Mouse (Mus musculus): Measurements from ENCODE around the gene Slc26a1. TPM values are rescaled to one million over a fixed set of nuclear protein-coding genes. Genes with fewer than 3 reads are reported as not detected.

Slc26a1 gene
- polyA plus RNA-seq, 1 experiment from 2014 or later, result 1.5 TPM

DNA sequence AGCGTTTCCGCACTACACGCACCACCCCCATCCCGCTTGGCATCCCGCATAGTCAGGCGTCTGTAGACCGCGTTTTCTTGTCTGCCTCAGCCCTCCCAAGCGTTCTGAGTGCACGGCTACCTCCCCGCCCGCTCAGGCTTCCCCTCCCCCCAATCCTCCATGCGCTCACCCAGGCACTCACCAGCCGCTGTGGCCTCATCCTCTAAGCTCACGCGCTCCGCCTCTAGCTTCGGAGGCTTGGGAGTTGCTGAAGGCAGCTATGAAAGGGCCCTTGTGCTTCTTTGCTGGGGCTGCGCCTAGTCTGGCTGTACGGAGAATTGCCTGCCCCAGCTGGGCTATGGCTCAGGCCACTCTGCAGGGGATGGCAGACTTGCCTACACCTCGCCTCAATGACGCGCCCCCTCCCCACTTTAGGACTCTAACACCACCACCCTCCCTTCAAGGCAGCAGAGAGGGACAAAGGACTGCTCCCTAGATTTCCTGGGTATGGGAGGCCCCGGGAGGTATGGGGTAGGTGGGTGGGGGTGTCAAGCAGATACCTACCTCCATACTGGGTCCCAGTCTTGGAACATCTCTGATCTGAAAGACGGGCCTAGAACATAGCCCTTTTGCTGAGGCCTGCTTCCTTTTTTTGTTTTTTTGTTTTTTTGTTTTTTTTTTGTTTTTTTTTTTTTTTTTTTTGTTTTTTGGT is 2.4 kb upstream of the Slc26a1 start:
- WGBS, result 4% methylated on average over 25 of the region's 25 CpGs
- Histone ChIP-seq H3K4me3 (ENCODE audit: low read length) (peak overlapping the region; percentile 27), H3K9ac (ENCODE audit: low read depth, low read length) (peak overlapping the region; percentile 44; the same call in 1 of the 2 replicates), H3K4me1 (ENCODE audit: control insufficient read depth, insufficient read depth, low read length) (peaks cover 2% of the 10 kb centered on the region; the same call in 1 of the 2 replicates), H3K9me3 (ENCODE audit: control insufficient read depth, low read length) (no peaks in the 10 kb centered on the region), H3K27ac (ENCODE audit: low read depth, low read length) (peak overlapping the region; percentile 56; the same call in 1 of the 2 replicates), H3K36me3 (ENCODE audit: control insufficient read depth, insufficient read depth, low read length) (no peaks in the 10 kb centered on the region), H3K27me3 (ENCODE audit: control insufficient read depth, insufficient read depth, low read length) (no peaks in the 10 kb centered on the region), H3K4me2 (replicated peaks; ENCODE audit: low read depth, low read length) (peak overlapping the region; percentile 59)
- peak; percentile 86 for ATAC-seq (ENCODE audit: low FRiP score, low TSS enrichment)

DNA sequence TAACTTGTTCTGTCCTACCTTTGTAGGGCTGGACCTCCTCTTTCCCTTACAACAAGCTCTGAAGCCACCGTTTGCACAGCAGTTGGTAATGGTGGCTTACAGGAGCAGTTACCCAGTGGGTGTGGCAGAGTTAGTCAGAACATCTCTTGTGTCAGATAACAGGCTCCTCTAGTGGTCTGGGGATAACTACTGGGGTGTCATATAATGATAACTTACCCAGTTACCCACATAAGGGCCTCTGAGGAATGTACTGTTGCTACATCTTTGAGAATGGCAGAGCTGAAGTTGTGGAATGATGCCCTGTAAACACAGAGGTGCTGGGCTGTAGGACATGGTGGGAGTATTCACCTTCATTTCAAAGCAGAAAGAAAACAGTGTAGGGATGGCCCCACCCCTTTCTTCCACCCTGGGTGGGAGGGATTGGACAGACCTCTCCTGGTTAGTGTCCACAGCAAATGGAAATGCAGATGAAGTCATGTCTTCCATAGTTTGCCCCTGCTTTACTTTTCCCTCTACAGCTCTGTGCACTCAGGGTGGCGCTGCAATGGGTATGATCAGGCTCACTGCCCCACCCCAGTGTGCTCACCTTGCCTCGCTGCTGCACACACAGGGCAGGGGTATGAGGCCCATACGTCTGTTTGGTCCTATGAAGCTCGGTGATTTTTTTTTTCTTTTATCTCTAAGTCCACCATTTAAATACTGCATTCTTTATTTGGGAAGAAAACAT is 1.6 kb upstream of the Slc26a1 start:
- WGBS, result 8% methylated on average over 5 of the region's 5 CpGs
- H3K27ac ChIP-seq (ENCODE audit: low read depth, low read length), result peak overlapping the region; percentile 32; the same call in 1 of the 2 replicates

DNA sequence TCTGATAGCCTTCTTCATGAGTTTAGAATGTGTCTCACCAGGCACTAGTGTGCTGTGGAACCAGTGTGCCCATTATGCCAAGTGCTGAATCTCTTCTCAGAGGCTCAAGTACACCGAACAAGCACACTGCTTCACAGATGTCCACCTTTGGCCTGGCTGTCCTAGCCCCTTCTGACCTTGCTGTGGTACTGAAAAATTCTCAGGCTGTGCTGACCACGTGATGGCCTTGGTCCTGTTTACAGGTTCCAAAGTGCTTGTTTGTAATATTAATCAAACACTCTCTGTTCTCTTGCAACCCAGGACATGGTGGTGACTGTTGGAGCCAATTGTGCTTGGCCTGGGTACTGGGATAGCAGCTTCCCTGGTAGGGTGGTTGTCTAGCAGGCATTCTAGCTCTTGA is 745 bp downstream of the Slc26a1 start:
- H3K27me3 ChIP-seq (ENCODE audit: control insufficient read depth, insufficient read depth, low read length), result no peaks in the 10 kb centered on the region
- no peak overlapping the region for H3K4me3 ChIP-seq (ENCODE audit: low read length)
- no peak overlapping the region for H3K27ac ChIP-seq (ENCODE audit: low read depth, low read length)
- H3K4me1 ChIP-seq (ENCODE audit: control insufficient read depth, insufficient read depth, low read length), result peaks cover 2% of the 10 kb centered on the region; the same call in 1 of the 2 replicates
- no peak overlapping the region for H3K9ac ChIP-seq (ENCODE audit: low read depth, low read length)
- no peaks in the 10 kb centered on the region for H3K9me3 ChIP-seq (ENCODE audit: control insufficient read depth, low read length)
- no peak overlapping the region for H3K4me2 ChIP-seq (replicated peaks; ENCODE audit: low read depth, low read length)
- WGBS, result 77% methylated on average over 2 of the region's 2 CpGs
- 0 out of 2 replicates have a peak, but pooled peaks cover 4% of the 10 kb centered on the region for H3K36me3 ChIP-seq (ENCODE audit: control insufficient read depth, insufficient read depth, low read length)
- ATAC-seq (ENCODE audit: low FRiP score, low TSS enrichment), result no peak

More for the DNA sequence above, 1.6 kb upstream of the Slc26a1 start:
- Histone ChIP-seq H3K4me3 (ENCODE audit: low read length) (peak overlapping the region; percentile 27), H3K9ac (ENCODE audit: low read depth, low read length) (peak overlapping the region; percentile 44; the same call in 1 of the 2 replicates), H3K4me1 (ENCODE audit: control insufficient read depth, insufficient read depth, low read length) (peaks cover 2% of the 10 kb centered on the region; the same call in 1 of the 2 replicates), H3K9me3 (ENCODE audit: control insufficient read depth, low read length) (no peaks in the 10 kb centered on the region), H3K36me3 (ENCODE audit: control insufficient read depth, insufficient read depth, low read length) (0 out of 2 replicates have a peak, but pooled peaks cover 4% of the 10 kb centered on the region), H3K4me2 (replicated peaks; ENCODE audit: low read depth, low read length) (peak overlapping the region; percentile 59), H3K27me3 (ENCODE audit: control insufficient read depth, insufficient read depth, low read length) (no peaks in the 10 kb centered on the region)
- peak; percentile 16 for ATAC-seq (ENCODE audit: low FRiP score, low TSS enrichment)

- Histone ChIP-seq H3K9ac (ENCODE audit: low read depth, low read length) (no peak overlapping the region), H3K27me3 (ENCODE audit: control insufficient read depth, insufficient read depth, low read length) (peaks cover 3% of the 10 kb centered on the region; the same call in 1 of the 2 replicates)
Observed at GRCm38 (mm10) chr5:108671757-108672156, 3.6 kb downstream of the Slc26a1 start.

DNA sequence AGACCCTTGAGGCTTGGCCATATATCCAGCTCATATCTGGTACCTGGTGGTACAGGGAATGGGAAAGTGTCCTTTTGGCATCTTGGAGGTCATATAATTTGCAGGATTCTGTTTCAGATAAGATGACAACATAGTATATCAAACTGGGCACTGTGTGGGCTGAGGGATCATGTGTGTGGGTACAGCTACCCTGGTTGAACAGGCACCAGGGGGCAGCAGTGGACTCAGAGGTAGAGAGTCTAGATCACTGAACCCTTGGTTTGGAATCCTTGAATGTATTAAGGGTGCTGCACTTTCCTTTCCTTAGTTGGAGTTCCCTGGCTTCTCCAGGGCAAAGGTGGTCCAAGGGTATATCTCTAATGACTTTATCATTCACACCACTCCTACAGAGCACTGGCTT is 4.6 kb downstream of the Slc26a1 start:
- 0 out of 2 replicates have a peak, but pooled peaks cover 4% of the 10 kb centered on the region for H3K36me3 ChIP-seq (ENCODE audit: control insufficient read depth, insufficient read depth, low read length)
- H3K4me3 ChIP-seq (ENCODE audit: low read length), result no peak overlapping the region
- H3K27ac ChIP-seq (ENCODE audit: low read depth, low read length), result no peak overlapping the region
- H3K9me3 ChIP-seq (ENCODE audit: control insufficient read depth, low read length), result no peaks in the 10 kb centered on the region
- no peak overlapping the region for H3K4me2 ChIP-seq (replicated peaks; ENCODE audit: low read depth, low read length)
- no peak overlapping the region for H3K9ac ChIP-seq (ENCODE audit: low read depth, low read length)
- 0 out of 2 replicates have a peak, but pooled peaks have one; percentile 16 for ATAC-seq (ENCODE audit: low FRiP score, low TSS enrichment)
- 0 out of 2 replicates have a peak, but pooled peaks cover 4% of the 10 kb centered on the region for H3K4me1 ChIP-seq (ENCODE audit: control insufficient read depth, insufficient read depth, low read length)
- H3K27me3 ChIP-seq (ENCODE audit: control insufficient read depth, insufficient read depth, low read length), result peaks cover 3% of the 10 kb centered on the region; the same call in 1 of the 2 replicates

More at GRCm38 (mm10) chr5:108671757-108672156, 3.6 kb downstream of the Slc26a1 start:
- H3K4me3 ChIP-seq (ENCODE audit: low read length), result no peak overlapping the region
- no peak overlapping the region for H3K27ac ChIP-seq (ENCODE audit: low read depth, low read length)
- 94% methylated on average over 12 of the region's 12 CpGs for WGBS
- 0 out of 2 replicates have a peak, but pooled peaks cover 4% of the 10 kb centered on the region for H3K36me3 ChIP-seq (ENCODE audit: control insufficient read depth, insufficient read depth, low read length)
- no peaks in the 10 kb centered on the region for H3K9me3 ChIP-seq (ENCODE audit: control insufficient read depth, low read length)
- H3K4me2 ChIP-seq (replicated peaks; ENCODE audit: low read depth, low read length), result no peak overlapping the region
- no peak for ATAC-seq (ENCODE audit: low FRiP score, low TSS enrichment)
- 0 out of 2 replicates have a peak, but pooled peaks cover 4% of the 10 kb centered on the region for H3K4me1 ChIP-seq (ENCODE audit: control insufficient read depth, insufficient read depth, low read length)

DNA sequence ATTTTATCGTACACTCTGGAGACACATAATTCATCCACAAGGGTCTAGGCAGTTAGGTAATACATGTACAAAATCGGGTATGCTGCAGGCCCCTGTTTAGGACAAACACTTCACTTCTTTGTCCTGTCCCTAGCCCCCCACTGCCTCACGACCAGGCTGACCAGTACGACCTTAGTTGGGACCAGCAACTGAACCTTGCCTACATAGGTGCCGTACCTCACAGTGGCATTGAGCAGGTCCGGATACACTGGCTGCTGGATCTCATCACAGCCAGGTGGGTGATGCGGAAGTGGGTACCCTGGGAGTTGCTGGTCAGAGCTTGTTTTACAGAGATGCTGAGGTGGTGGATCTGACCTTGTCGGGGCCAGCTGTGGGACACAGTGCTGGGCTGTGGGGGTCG is 5.4 kb downstream of the Slc26a1 start:
- no peak; the same call in 1 of the 2 replicates for ATAC-seq (ENCODE audit: low FRiP score, low TSS enrichment)

GRCm38 (mm10) chr5:108668977-108669936 is 6.1 kb downstream of the Slc26a1 start, which contains the start of gene Dgkq:
Gene Dgkq, minus strand, starts transcription at chr5:108669672.
- H3K9me3 ChIP-seq (ENCODE audit: control insufficient read depth, low read length), result no peaks in the 10 kb centered on the region
- peaks cover 3% of the 10 kb centered on the region; the same call in 1 of the 2 replicates for H3K27me3 ChIP-seq (ENCODE audit: control insufficient read depth, insufficient read depth, low read length)
- WGBS, result 6% methylated on average over 43 of the region's 43 CpGs
- ATAC-seq (ENCODE audit: low FRiP score, low TSS enrichment), result peak; percentile 89
- H3K36me3 ChIP-seq (ENCODE audit: control insufficient read depth, insufficient read depth, low read length), result 0 out of 2 replicates have a peak, but pooled peaks cover 4% of the 10 kb centered on the region
- H3K27ac ChIP-seq (ENCODE audit: low read depth, low read length), result peak within 1 kb of the TSS; percentile 73
- H3K9ac ChIP-seq (ENCODE audit: low read depth, low read length), result peak within 1 kb of the TSS; percentile 71
- peak within 1 kb of the TSS; percentile 78 for H3K4me2 ChIP-seq (replicated peaks; ENCODE audit: low read depth, low read length)
- peak within 1 kb of the TSS; percentile 57 for H3K4me3 ChIP-seq (ENCODE audit: low read length)
- H3K4me1 ChIP-seq (ENCODE audit: control insufficient read depth, insufficient read depth, low read length), result 0 out of 2 replicates have a peak, but pooled peaks cover 4% of the 10 kb centered on the region

More for the DNA sequence above, 5.4 kb downstream of the Slc26a1 start:
- Histone ChIP-seq H3K36me3 (ENCODE audit: control insufficient read depth, insufficient read depth, low read length) (0 out of 2 replicates have a peak, but pooled peaks cover 4% of the 10 kb centered on the region), H3K4me3 (ENCODE audit: low read length) (peak overlapping the region; percentile 57), H3K4me2 (replicated peaks; ENCODE audit: low read depth, low read length) (peak overlapping the region; percentile 78), H3K27ac (ENCODE audit: low read depth, low read length) (no peak overlapping the region), H3K9me3 (ENCODE audit: control insufficient read depth, low read length) (no peaks in the 10 kb centered on the region), H3K4me1 (ENCODE audit: control insufficient read depth, insufficient read depth, low read length) (0 out of 2 replicates have a peak, but pooled peaks cover 4% of the 10 kb centered on the region), H3K27me3 (ENCODE audit: control insufficient read depth, insufficient read depth, low read length) (peaks cover 3% of the 10 kb centered on the region; the same call in 1 of the 2 replicates), H3K9ac (ENCODE audit: low read depth, low read length) (peak overlapping the region; percentile 71; the same call in 1 of the 2 replicates)
- 73% methylated on average over 9 of the region's 9 CpGs for WGBS
